Mouse (Mus musculus) limb, embryonic 14.5 days (tissue): ENCODE measurements around the gene Vps37c. TPM values are rescaled to one million over a fixed set of nuclear protein-coding genes. Genes with fewer than 3 reads are reported as not detected.

Source experiments
- ATAC-seq: fragments of 200-750 bp; cut with Nextera tagmentation; 2 replicates; pipeline ENCODE4 v1.8.0; 2017; ENCODE audit warnings: low read depth, moderate number of reproducible peaks, moderate TSS enrichment; ENCODE audit not compliant: low FRiP score
- DNase-seq: peaks from one replicate; pipeline ENCODE4 v3.0.0-alpha.2; 2015; ENCODE audit warnings: low spot score
- H3K27ac ChIP-seq: fragments of 300-500 bp; sonication (generic); replicated peaks from 2 replicates; pipeline ENCODE4 v1.5.1; 2014; ENCODE audit warnings: low read depth, mild to moderate bottlenecking, low read length, moderate library complexity, mixed read lengths
- H3K27me3 ChIP-seq: fragments of 300-500 bp; sonication (generic); 2 replicates; pipeline ENCODE4 v1.6.1; 2014; ENCODE audit warnings: low read length, mixed read lengths; ENCODE audit not compliant: control insufficient read depth, insufficient read depth
- H3K36me3 ChIP-seq: fragments of 300-500 bp; sonication (generic); 2 replicates; pipeline ENCODE4 v1.6.1; 2014; ENCODE audit warnings: mild to moderate bottlenecking, low read length, moderate library complexity, mixed read lengths; ENCODE audit not compliant: control insufficient read depth, insufficient read depth
- H3K4me1 ChIP-seq: fragments of 300-500 bp; sonication (generic); 2 replicates; pipeline ENCODE4 v1.6.1; 2014; ENCODE audit warnings: antibody characterized with exemption, low read length, mixed read lengths; ENCODE audit not compliant: control insufficient read depth, insufficient read depth
- H3K4me2 ChIP-seq: fragments of 300-500 bp; sonication (generic); replicated peaks from 2 replicates; pipeline ENCODE4 v1.6.1; 2014; ENCODE audit warnings: low read depth, mild to moderate bottlenecking, low read length, moderate library complexity; ENCODE audit not compliant: severe bottlenecking
- H3K4me3 ChIP-seq: fragments of 300-500 bp; sonication (generic); replicated peaks from 2 replicates; pipeline ENCODE4 v1.5.1; 2014; ENCODE audit warnings: low read length
- H3K9ac ChIP-seq: fragments of 300-500 bp; sonication (generic); 2 replicates; pipeline ENCODE4 v1.6.1; 2014; ENCODE audit warnings: mild to moderate bottlenecking, low read depth, low read length, moderate library complexity; ENCODE audit not compliant: severe bottlenecking
- H3K9me3 ChIP-seq: fragments of 300-500 bp; sonication (generic); 2 replicates; pipeline ENCODE4 v1.6.1; 2016; ENCODE audit warnings: low read length; ENCODE audit not compliant: control insufficient read depth
- POLR2A ChIP-seq: fragments of 200-500 bp; IDR thresholded peaks from 2 replicates; pipeline ENCODE4 v1.8.0; 2012; ENCODE audit warnings: inconsistent platforms, mild to moderate bottlenecking, moderate library complexity, borderline replicate concordance; ENCODE audit not compliant: insufficient read depth, insufficient read length; ENCODE audit errors: extremely low read depth
- WGBS: fragments of 180-500 bp; shearing (Covaris S2); extraction: QIAGEN DNeasy Blood & Tissue Kit; methylation state at CpG from one replicate; pipeline ENCODE4 v1.1.7; 2014; 5-methylcytosine and 5-hydroxymethylcytosine counted together
- polyA plus RNA-seq, 2 experiments: library from polyadenylated mRNA; depleted of rRNA in 1 of 2; stranded (reverse) in 1 of 2; unstranded in 1 of 2; fragments of >200 nt; fragmentation: Nextera tagmentation in 1 of 2; extraction: Ambion mirVana in 1 of 2; gene quantifications; 2 replicates each; pipeline versions ENCODE4 v1.2.1 to v1.2.3; 2012 to 2014

Vps37c gene
- polyA plus RNA-seq, 2 experiments = 30.2 to 42.6 TPM

GRCm38 (mm10) chr19:10656058-10656457, 32.5 kb upstream of the Vps37c start:
- peak; percentile 82 for ATAC-seq
- Histone ChIP-seq H3K9me3 (no peaks in the 10 kb centered on the region), H3K4me3 (no peak overlapping the region), H3K27ac (peak overlapping the region; percentile 61), H3K4me1 (peaks cover 13% of the 10 kb centered on the region), H3K9ac (no peak overlapping the region), H3K4me2 (no peak overlapping the region), H3K36me3 (no peaks in the 10 kb centered on the region), H3K27me3 (no peaks in the 10 kb centered on the region)
- DNase-seq = peak; percentile 18
- TF ChIP-seq POLR2A = no peak
- whole genome bisulfite sequencing = 16% methylated on average over 3 of the region's 3 CpGs

- WGBS = 87% methylated on average over 5 of the region's 5 CpGs
- no peak overlapping the region for H3K27ac ChIP-seq
- no peaks in the 10 kb centered on the region for H3K9me3 ChIP-seq
- H3K4me1 ChIP-seq = peaks cover 13% of the 10 kb centered on the region
- H3K4me3 ChIP-seq = no peak overlapping the region
- ATAC-seq (no peak), DNase-seq (no peak)
- H3K9ac ChIP-seq = no peak overlapping the region
- TF ChIP-seq POLR2A = no peak
- H3K27me3 ChIP-seq = no peaks in the 10 kb centered on the region
- H3K36me3 ChIP-seq = no peaks in the 10 kb centered on the region
- no peak overlapping the region for H3K4me2 ChIP-seq
Measured at GRCm38 (mm10) chr19:10657742-10658141, 30.8 kb upstream of the Vps37c start.

GRCm38 (mm10) chr19:10658406-10658805, 30.1 kb upstream of the Vps37c start:
- Histone ChIP-seq H3K9ac (no peak overlapping the region), H3K27me3 (no peaks in the 10 kb centered on the region), H3K4me3 (no peak overlapping the region), H3K4me2 (no peak overlapping the region), H3K36me3 (no peaks in the 10 kb centered on the region), H3K27ac (no peak overlapping the region), H3K4me1 (peaks cover 13% of the 10 kb centered on the region), H3K9me3 (no peaks in the 10 kb centered on the region)
- no peak for DNase-seq
- 74% methylated on average over 2 of the region's 2 CpGs for WGBS
- no peak for TF ChIP-seq POLR2A
- ATAC-seq = no peak

GRCm38 (mm10) chr19:10661373-10661772, 27.2 kb upstream of the Vps37c start:
- no peaks in the 10 kb centered on the region for H3K27me3 ChIP-seq
- DNase-seq = no peak
- TF ChIP-seq POLR2A = no peak
- H3K36me3 ChIP-seq = no peaks in the 10 kb centered on the region
- ATAC-seq = no peak
- H3K27ac ChIP-seq = no peak overlapping the region
- H3K9ac ChIP-seq = no peak overlapping the region
- no peak overlapping the region for H3K4me2 ChIP-seq
- H3K9me3 ChIP-seq = no peaks in the 10 kb centered on the region
- WGBS = 79% methylated on average over 5 of the region's 5 CpGs
- H3K4me3 ChIP-seq = no peak overlapping the region
- H3K4me1 ChIP-seq = peaks cover 3% of the 10 kb centered on the region; the same call in 1 of the 2 replicates

- no peaks in the 10 kb centered on the region for H3K36me3 ChIP-seq
- no peaks in the 10 kb centered on the region for H3K27me3 ChIP-seq
- no peak overlapping the region for H3K4me3 ChIP-seq
- no peaks in the 10 kb centered on the region for H3K4me1 ChIP-seq
- no peak for ATAC-seq
- no peak for DNase-seq
- no peak for TF ChIP-seq POLR2A
- H3K4me2 ChIP-seq = no peak overlapping the region
- H3K9me3 ChIP-seq = no peaks in the 10 kb centered on the region
- WGBS = 81% methylated on average over 2 of the region's 2 CpGs
- no peak overlapping the region for H3K9ac ChIP-seq
- H3K27ac ChIP-seq = no peak overlapping the region
Measured at GRCm38 (mm10) chr19:10661919-10662318, 26.6 kb upstream of the Vps37c start.

GRCm38 (mm10) chr19:10662665-10663064, 25.9 kb upstream of the Vps37c start:
- DNase-seq = no peak
- ATAC-seq = no peak
- no peak overlapping the region for H3K27ac ChIP-seq
- no peaks in the 10 kb centered on the region for H3K9me3 ChIP-seq
- no peaks in the 10 kb centered on the region for H3K27me3 ChIP-seq
- no peaks in the 10 kb centered on the region for H3K36me3 ChIP-seq
- H3K4me1 ChIP-seq = no peaks in the 10 kb centered on the region
- WGBS = 58% methylated on average over 3 of the region's 3 CpGs
- no peak for TF ChIP-seq POLR2A
- H3K4me2 ChIP-seq = no peak overlapping the region
- H3K9ac ChIP-seq = no peak overlapping the region
- no peak overlapping the region for H3K4me3 ChIP-seq
